Mouse (Mus musculus): Measurements from ENCODE around the gene Plbd1. TPM values are rescaled to one million over a fixed set of nuclear protein-coding genes. Genes with fewer than 3 reads are reported as not detected.

Gene Plbd1
- total and polyA plus RNA-seq, 3 experiments: 8.9 to 48.3 (median 43.6) TPM

- DNase-seq: no peak
These were observed 11.1 kb downstream of the Plbd1 start for GRCm38 (mm10) chr6:136650664-136651063.

- no peak for DNase-seq
These were observed 14.3 kb downstream of the Plbd1 start for GRCm38 (mm10) chr6:136647455-136647861.

- DNase-seq: no peak
These were observed 15.5 kb downstream of the Plbd1 start for GRCm38 (mm10) chr6:136646207-136646606.

GRCm38 (mm10) chr6:136645754-136646153 is 16.0 kb downstream of the Plbd1 start:
- no peak for DNase-seq

- no peak for DNase-seq
These were observed 17.6 kb downstream of the Plbd1 start for GRCm38 (mm10) chr6:136644171-136644570.

- no peak for DNase-seq
These were observed 26.7 kb downstream of the Plbd1 start for GRCm38 (mm10) chr6:136634982-136635381.

- DNase-seq: no peak
These were observed 28.0 kb downstream of the Plbd1 start for GRCm38 (mm10) chr6:136633719-136634118.

GRCm38 (mm10) chr6:136633154-136633553 is 28.6 kb downstream of the Plbd1 start:
- no peak for DNase-seq

- no peak for DNase-seq
These were observed 29.7 kb downstream of the Plbd1 start for GRCm38 (mm10) chr6:136631945-136632534.

GRCm38 (mm10) chr6:136631519-136631918 is 30.2 kb downstream of the Plbd1 start:
- no peak for DNase-seq

- DNase-seq: no peak
These were observed 32.1 kb downstream of the Plbd1 start for GRCm38 (mm10) chr6:136629639-136630038.

GRCm38 (mm10) chr6:136625421-136625820 is 36.3 kb downstream of the Plbd1 start:
- DNase-seq: no peak

- peak; percentile 71 for DNase-seq
These were observed 41.2 kb downstream of the Plbd1 start for GRCm38 (mm10) chr6:136620361-136621139.

GRCm38 (mm10) chr6:136614156-136614555 is 47.6 kb downstream of the Plbd1 start:
- DNase-seq: no peak

- no peak for DNase-seq
These were observed 49.4 kb downstream of the Plbd1 start for GRCm38 (mm10) chr6:136612312-136612711.

GRCm38 (mm10) chr6:136611351-136612215 is 50.1 kb downstream of the Plbd1 start:
- DNase-seq: peak; percentile 62

- DNase-seq: peak; percentile 25
These were observed 59.1 kb downstream of the Plbd1 start for GRCm38 (mm10) chr6:136602601-136603000.

- DNase-seq: no peak
These were observed 67.2 kb downstream of the Plbd1 start for GRCm38 (mm10) chr6:136594541-136594940.

- no peak for DNase-seq
These were observed 71.0 kb downstream of the Plbd1 start for GRCm38 (mm10) chr6:136590739-136591138.

- peak; percentile 54 for DNase-seq
These were observed 95.7 kb downstream of the Plbd1 start for GRCm38 (mm10) chr6:136566002-136566401.

Measured in adrenal gland, adult 2 months (tissue).